Mouse (Mus musculus) embryonic facial prominence, embryonic 13.5 days (tissue): ENCODE data around the gene Rps29. TPM values are rescaled to one million over a fixed set of nuclear protein-coding genes. Genes with fewer than 3 reads are reported as not detected.
A peak's percentile ranks its signal among the peaks of the same experiment; 100 is the strongest.

Experiments used
- ATAC-seq: fragments of 200-750 bp; cut with Nextera tagmentation; 2 replicates; pipeline ENCODE4 v1.8.0; 2017; ENCODE audit warnings: low read depth; ENCODE audit not compliant: insufficient number of reproducible peaks, insufficient read depth, low FRiP score, low TSS enrichment
- H3K27ac ChIP-seq: fragments of 300-500 bp; sonication (generic); 2 replicates; pipeline ENCODE4 v1.5.1; 2015; ENCODE audit warnings: moderate library complexity, mild to moderate bottlenecking, inconsistent platforms
- H3K27me3 ChIP-seq: fragments of 300-500 bp; sonication (generic); 2 replicates; pipeline ENCODE4 v1.6.1; 2015; ENCODE audit warnings: mild to moderate bottlenecking, inconsistent platforms
- H3K36me3 ChIP-seq: fragments of 300-500 bp; sonication (generic); 2 replicates; pipeline ENCODE4 v1.6.1; 2015; ENCODE audit warnings: mild to moderate bottlenecking, inconsistent platforms
- H3K4me1 ChIP-seq: fragments of 300-500 bp; sonication (generic); 2 replicates; pipeline ENCODE4 v1.6.1; 2015; ENCODE audit warnings: inconsistent platforms
- H3K4me2 ChIP-seq: fragments of 300-500 bp; sonication (generic); 2 replicates; pipeline ENCODE4 v1.6.1; 2015; ENCODE audit warnings: moderate library complexity, mild to moderate bottlenecking, inconsistent platforms
- H3K4me3 ChIP-seq: fragments of 300-500 bp; sonication (generic); 2 replicates; pipeline ENCODE4 v1.5.1; 2015; ENCODE audit warnings: mild to moderate bottlenecking, inconsistent platforms
- H3K9ac ChIP-seq: fragments of 300-500 bp; sonication (generic); 2 replicates; pipeline ENCODE4 v1.6.1; 2015; ENCODE audit warnings: mild to moderate bottlenecking, inconsistent platforms
- H3K9me3 ChIP-seq: fragments of 300-500 bp; sonication (generic); 2 replicates; pipeline ENCODE4 v1.6.1; 2016; ENCODE audit warnings: inconsistent platforms
- WGBS: fragments of 180-500 bp; shearing (Covaris S2); methylation state at CpG from one replicate; pipeline ENCODE4 v1.1.7; 2015; ENCODE audit warnings: mixed read lengths; 5-methylcytosine and 5-hydroxymethylcytosine counted together
- polyA plus RNA-seq: library from polyadenylated mRNA; unstranded; fragments of >200 nt; fragmentation: Nextera tagmentation; extraction: Ambion mirVana; gene quantifications from 2 replicates; pipeline ENCODE4 v1.2.1, GENCODE M21; 2015

Gene Rps29
- polyA plus RNA-seq, 1 experiment from 2014 or later: 2,108 TPM

DNA sequence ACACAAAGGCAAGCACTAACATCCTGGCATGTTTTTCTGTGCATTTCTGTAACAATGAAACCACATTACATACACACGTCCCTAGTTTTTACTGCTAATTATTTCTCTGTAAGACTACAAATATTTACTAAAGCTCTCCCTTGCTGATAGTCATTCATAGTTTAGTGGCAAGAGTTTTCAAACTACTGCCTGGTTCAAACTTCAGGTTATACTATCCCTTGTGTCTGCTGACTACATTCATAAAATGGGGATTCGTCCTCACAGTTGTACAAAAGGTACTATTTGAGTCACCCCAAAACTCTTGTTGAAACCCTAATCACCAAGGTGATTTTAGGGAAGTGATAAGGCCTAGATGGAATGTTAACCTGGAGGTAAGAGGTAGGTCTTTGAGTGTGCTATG, 3.1 kb downstream of the Rps29 start:
- no peak for ATAC-seq

DNA sequence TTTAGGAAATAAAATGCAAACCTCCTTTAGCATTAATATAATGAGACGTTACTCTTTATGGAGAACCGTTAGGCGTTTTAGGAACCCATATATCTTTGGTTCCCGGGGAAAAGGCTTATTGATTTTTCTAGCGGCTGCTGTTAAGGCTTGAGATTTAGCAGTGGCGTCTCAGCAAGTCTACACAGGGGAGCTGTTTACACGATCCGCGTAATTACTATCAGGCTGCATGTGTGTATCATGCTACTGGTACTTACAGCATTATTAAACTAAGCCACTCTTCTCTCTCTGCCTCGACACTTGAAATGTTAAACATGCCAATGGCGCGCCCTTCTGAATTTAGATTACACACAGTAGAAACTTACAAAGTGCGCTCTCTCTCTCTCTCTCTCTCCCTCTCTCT, 8.9 kb downstream of the Rps29 start:
- H3K9me3 ChIP-seq: no peaks in the 10 kb centered on the region
- no peaks in the 10 kb centered on the region for H3K27me3 ChIP-seq
- no peak overlapping the region for H3K4me2 ChIP-seq
- no peaks in the 10 kb centered on the region for H3K36me3 ChIP-seq
- no peak overlapping the region for H3K4me3 ChIP-seq
- 84% methylated on average over 13 of the region's 13 CpGs for WGBS
- H3K4me1 ChIP-seq: no peaks in the 10 kb centered on the region
- no peak for ATAC-seq
- H3K27ac ChIP-seq: no peak overlapping the region
- no peak overlapping the region for H3K9ac ChIP-seq

More for the DNA sequence above, 3.1 kb downstream of the Rps29 start:
- no peaks in the 10 kb centered on the region for H3K27me3 ChIP-seq
- H3K4me2 ChIP-seq: no peak overlapping the region
- peaks cover 20% of the 10 kb centered on the region for H3K36me3 ChIP-seq
- H3K4me1 ChIP-seq: peaks cover 4% of the 10 kb centered on the region
- H3K9ac ChIP-seq: no peak overlapping the region
- no peak overlapping the region for H3K4me3 ChIP-seq
- 80% methylated on average over 2 of the region's 2 CpGs for WGBS
- no peak overlapping the region for H3K27ac ChIP-seq
- H3K9me3 ChIP-seq: no peaks in the 10 kb centered on the region

DNA sequence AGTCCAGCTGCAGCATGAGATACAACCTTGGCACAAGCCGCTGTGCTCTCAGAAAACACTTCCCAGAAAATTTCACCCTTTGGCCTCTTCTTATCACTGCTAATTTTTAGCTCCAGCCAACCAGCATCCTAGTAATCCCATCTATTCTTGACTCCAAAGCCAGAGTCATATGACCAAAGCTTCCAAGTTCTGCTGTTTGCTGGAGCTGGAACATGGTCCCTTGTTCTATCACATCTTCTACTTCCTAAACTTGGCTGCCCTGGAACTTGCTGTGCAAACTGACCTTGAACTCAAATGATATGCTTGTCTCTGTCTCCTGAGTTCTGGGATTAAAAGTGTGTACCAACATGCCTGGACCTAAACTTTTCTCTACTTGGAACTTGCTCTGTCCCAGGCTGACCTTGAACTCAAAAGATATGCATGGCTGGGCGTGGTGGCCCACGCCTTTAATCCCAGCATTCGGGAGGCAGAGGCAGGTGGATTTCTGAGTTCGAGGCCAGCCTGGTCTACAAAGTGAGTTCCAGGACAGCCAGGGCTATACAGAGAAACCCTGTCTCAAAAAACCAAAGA, 11.7 kb downstream of the Rps29 start:
- Histone ChIP-seq H3K27ac (no peak overlapping the region), H3K9ac (no peak overlapping the region), H3K4me2 (no peak overlapping the region), H3K36me3 (no peaks in the 10 kb centered on the region), H3K4me1 (no peaks in the 10 kb centered on the region), H3K27me3 (no peaks in the 10 kb centered on the region), H3K4me3 (no peak overlapping the region), H3K9me3 (no peaks in the 10 kb centered on the region)
- no peak for ATAC-seq
- WGBS: 93% methylated on average over 5 of the region's 5 CpGs

DNA sequence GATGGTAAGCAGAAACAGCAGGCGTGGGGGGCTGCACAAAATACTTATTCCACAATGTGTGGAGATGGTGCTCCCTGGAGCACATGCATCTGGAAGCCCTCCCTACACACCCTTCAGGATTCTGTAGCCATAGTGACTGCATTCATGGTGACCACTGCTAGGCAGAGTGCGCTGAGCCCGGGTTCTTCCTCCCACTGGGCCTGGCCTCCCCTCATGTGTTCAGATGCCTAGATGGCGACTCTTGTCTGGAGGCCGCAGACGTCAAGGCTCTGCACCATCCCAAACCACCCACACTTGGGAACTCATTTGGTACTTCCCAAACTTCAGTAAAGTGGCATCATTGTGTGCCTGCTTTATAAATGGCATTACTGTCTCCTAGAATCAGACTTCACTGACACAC, 15.5 kb downstream of the Rps29 start:
- no peak overlapping the region for H3K4me3 ChIP-seq
- no peak for ATAC-seq
- H3K36me3 ChIP-seq: no peaks in the 10 kb centered on the region
- WGBS: 74% methylated on average over 6 of the region's 6 CpGs
- H3K9me3 ChIP-seq: no peaks in the 10 kb centered on the region
- no peaks in the 10 kb centered on the region for H3K4me1 ChIP-seq
- H3K9ac ChIP-seq: no peak overlapping the region
- H3K27ac ChIP-seq: no peak overlapping the region
- H3K27me3 ChIP-seq: no peaks in the 10 kb centered on the region
- no peak overlapping the region for H3K4me2 ChIP-seq

DNA sequence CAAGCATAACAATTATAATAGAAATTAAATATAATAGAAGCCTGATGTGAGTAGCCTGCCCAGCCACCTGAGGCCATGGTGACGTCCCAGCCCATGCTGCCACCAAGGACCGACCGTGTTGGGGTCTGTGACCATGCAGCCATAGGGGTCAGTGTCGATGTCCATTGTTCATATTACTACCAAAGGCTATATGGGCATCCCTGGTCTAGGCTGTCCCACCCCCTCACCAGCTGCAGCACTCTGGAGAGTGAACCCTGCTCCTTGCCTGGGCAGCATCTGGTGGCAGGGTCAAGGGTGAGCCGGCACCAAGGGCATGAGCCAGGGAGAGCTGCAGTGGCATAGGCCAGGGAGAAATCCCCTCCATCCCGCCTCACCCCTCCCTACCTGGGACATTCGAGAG, 19.1 kb downstream of the Rps29 start:
- H3K36me3 ChIP-seq: no peaks in the 10 kb centered on the region
- no peaks in the 10 kb centered on the region for H3K27me3 ChIP-seq
- H3K4me1 ChIP-seq: no peaks in the 10 kb centered on the region
- no peak overlapping the region for H3K9ac ChIP-seq
- no peak overlapping the region for H3K4me3 ChIP-seq
- H3K9me3 ChIP-seq: no peaks in the 10 kb centered on the region
- H3K27ac ChIP-seq: no peak overlapping the region
- WGBS: 85% methylated on average over 7 of the region's 7 CpGs
- no peak for ATAC-seq
- no peak overlapping the region for H3K4me2 ChIP-seq

DNA sequence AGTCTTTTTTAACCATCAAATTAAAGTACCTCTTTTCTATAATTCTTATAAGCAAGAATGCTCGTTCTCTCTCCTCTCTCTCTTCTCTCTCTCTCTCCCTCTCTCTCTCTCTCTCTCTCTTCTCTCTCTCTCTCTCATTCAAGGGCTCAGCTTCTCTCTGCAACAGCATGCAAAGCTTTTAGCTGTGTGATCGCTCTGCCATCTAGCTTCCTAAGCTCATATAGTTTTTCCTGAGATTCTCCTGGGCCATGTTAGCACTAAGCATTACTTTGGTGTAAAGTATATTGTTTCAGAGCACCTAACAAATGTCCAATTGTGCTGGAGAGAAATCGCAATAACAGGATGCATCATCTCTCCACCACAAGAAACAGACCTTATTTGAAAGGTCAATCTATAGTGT, 19.8 kb downstream of the Rps29 start:
- Histone ChIP-seq H3K9ac (no peak overlapping the region), H3K27me3 (no peaks in the 10 kb centered on the region), H3K4me1 (no peaks in the 10 kb centered on the region), H3K4me3 (no peak overlapping the region), H3K4me2 (no peak overlapping the region), H3K27ac (no peak overlapping the region), H3K36me3 (no peaks in the 10 kb centered on the region), H3K9me3 (no peaks in the 10 kb centered on the region)
- ATAC-seq: no peak
- 92% methylated on average over 3 of the region's 3 CpGs for WGBS

DNA sequence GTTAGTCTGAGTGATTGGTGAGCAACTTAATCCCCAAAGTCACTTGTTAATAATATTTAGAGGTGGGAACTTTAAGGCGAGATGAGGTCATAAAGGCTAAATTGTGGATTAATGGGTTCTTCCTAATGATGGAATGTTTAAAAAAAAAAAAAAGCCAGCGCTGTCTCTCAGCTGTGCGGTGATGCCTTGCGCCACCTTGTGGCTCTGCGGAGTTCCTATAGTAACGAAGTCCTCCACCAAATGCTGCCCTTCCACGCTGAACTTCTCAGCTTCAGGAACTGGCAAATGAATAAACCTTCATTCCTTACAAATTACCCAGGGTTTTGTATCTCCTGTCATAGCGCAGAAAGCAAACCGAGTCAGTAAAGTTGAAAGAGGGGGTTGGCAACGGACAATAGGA, 27.0 kb downstream of the Rps29 start:
- Histone ChIP-seq H3K27me3 (no peaks in the 10 kb centered on the region), H3K4me1 (no peaks in the 10 kb centered on the region), H3K9me3 (no peaks in the 10 kb centered on the region), H3K27ac (no peak overlapping the region), H3K9ac (no peak overlapping the region), H3K4me2 (no peak overlapping the region), H3K4me3 (no peak overlapping the region), H3K36me3 (no peaks in the 10 kb centered on the region)
- WGBS: 8% methylated on average over 10 of the region's 10 CpGs
- no peak for ATAC-seq

DNA sequence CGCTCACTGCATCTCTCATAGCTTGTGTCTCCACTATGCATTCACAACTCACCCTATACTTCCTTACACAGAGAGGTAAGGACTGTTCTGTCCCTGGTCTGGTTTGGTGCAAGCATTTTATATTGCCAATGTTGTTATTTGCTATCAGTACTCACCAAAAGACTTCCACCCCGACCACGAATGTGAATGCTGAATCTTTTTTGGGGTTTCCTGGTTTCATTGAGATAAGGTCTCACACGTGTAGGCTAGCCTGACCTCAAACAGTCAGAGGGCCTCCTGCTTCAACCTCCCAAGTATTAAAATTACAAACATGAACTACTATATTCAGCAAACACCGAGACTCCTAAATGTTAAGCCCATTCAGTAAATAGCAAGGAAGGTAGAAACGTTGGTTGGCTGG, 27.7 kb downstream of the Rps29 start:
- Histone ChIP-seq H3K9ac (no peak overlapping the region), H3K4me1 (no peaks in the 10 kb centered on the region), H3K4me2 (no peak overlapping the region), H3K4me3 (no peak overlapping the region), H3K36me3 (no peaks in the 10 kb centered on the region), H3K27me3 (no peaks in the 10 kb centered on the region), H3K9me3 (no peaks in the 10 kb centered on the region), H3K27ac (no peak overlapping the region)
- no peak for ATAC-seq
- 83% methylated on average over 6 of the region's 6 CpGs for WGBS

DNA sequence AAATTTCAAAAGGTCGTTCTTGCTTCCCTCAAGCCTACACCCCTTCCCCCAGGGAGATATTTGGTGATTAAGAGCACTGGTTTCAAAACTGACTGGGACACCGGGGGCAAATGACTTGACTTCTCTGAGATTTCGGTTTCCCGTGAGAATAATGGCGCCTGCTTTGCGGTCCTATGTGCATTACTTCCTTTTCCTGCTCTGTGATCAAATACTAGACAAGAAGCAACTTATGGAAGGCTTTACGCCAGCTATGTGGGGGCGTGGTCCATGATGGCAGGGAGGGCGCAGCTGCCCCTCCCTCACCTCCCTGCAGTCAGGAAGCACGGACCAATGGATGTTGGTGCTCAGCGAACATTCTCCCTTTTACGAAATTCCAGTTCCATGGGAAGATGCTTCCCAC, 28.5 kb downstream of the Rps29 start:
- 72% methylated on average over 12 of the region's 12 CpGs for WGBS
- H3K36me3 ChIP-seq: no peaks in the 10 kb centered on the region
- no peak overlapping the region for H3K4me3 ChIP-seq

DNA sequence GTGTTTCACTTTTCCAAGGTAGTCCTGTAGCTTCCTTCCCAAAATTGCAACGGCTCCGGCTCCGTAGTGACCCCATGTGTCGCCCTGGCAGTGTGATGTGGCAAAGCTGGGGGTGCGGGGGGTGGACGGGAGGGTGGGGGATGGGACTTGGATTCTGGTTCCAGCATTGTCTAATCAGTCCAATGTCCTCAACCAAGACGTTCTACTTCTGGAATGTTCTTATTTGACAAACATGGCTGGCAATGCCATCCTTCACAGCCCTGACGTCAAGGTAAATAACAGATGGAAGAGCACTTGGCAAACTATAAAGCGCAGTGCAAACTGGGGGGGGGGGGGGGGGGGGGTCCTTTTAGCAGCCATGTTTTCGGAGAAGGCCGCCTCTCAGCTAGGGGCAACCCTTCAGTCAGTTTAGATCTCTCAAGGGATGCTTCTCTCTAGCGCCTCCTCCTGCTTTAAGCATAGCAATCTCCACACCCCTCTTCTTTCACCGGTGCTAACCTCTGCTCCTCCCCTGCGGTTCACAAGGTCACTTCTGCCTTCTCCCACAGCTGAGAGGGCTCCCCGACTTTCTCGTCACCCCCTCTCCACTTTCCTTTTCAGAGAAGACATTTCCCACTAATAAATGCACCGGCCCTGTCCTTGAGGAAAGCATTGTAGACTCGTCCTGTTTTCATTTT, 29.2 kb downstream of the Rps29 start:
- no peak overlapping the region for H3K9ac ChIP-seq
- 0 out of 2 replicates have a peak, but pooled peaks have one; percentile 15 for ATAC-seq
- no peak overlapping the region for H3K27ac ChIP-seq
- H3K36me3 ChIP-seq: no peaks in the 10 kb centered on the region
- H3K4me3 ChIP-seq: no peak overlapping the region
- H3K4me1 ChIP-seq: no peaks in the 10 kb centered on the region
- no peaks in the 10 kb centered on the region for H3K9me3 ChIP-seq
- H3K27me3 ChIP-seq: no peaks in the 10 kb centered on the region
- H3K4me2 ChIP-seq: peak overlapping the region; percentile 31
- WGBS: 47% methylated on average over 18 of the region's 18 CpGs

More for the DNA sequence above, 28.5 kb downstream of the Rps29 start:
- Histone ChIP-seq H3K4me2 (peak overlapping the region; percentile 31), H3K4me1 (no peaks in the 10 kb centered on the region), H3K9me3 (no peaks in the 10 kb centered on the region), H3K9ac (no peak overlapping the region), H3K27ac (no peak overlapping the region), H3K27me3 (no peaks in the 10 kb centered on the region)
- ATAC-seq: no peak

DNA sequence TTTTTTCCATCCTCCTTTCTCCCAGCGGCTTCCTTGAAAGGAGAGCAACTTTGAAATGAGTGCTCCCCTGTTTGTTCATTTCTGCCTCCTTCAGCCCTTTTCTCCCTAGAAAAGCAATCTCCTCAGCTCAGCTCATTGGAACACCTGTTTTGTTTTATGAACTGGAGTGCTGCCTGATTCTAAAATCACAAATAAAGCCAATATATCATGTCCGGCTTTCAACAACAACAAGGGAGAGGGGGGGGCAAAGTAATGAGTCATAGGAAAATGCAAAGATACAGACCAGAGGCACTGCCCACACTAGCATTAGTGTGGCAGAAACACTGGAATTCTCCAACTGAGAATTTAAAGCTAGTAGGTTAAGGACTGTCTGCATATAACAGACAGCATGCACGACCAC, 31.4 kb downstream of the Rps29 start:
- no peaks in the 10 kb centered on the region for H3K4me1 ChIP-seq

DNA sequence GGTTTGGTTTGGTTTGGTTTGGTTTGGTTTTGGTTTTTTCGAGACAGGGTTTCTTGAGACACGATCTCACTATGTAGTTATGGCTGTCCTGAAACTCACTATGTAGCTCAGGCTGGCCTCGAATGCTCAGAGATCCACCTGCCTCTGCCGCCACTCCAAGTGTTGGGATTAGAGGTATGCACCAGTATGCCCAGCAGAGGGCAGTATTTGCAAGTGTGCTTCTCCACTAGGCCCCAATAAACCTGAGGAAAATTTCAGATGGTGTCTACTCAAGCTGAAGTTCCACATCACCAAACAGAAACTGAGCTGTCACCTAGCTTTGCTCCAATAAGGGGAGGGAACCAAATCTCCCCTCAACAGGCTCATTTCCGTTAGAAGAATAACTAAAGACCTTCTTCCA, 31.8 kb downstream of the Rps29 start:
- no peak overlapping the region for H3K27ac ChIP-seq
- H3K4me1 ChIP-seq: no peaks in the 10 kb centered on the region
- H3K4me3 ChIP-seq: no peak overlapping the region
- H3K36me3 ChIP-seq: no peaks in the 10 kb centered on the region
- H3K9me3 ChIP-seq: no peaks in the 10 kb centered on the region
- 88% methylated on average over 5 of the region's 5 CpGs for WGBS
- H3K9ac ChIP-seq: no peak overlapping the region
- ATAC-seq: no peak
- H3K4me2 ChIP-seq: no peak overlapping the region
- H3K27me3 ChIP-seq: no peaks in the 10 kb centered on the region

More for the DNA sequence above, 31.4 kb downstream of the Rps29 start:
- Histone ChIP-seq H3K4me2 (no peak overlapping the region), H3K9me3 (no peaks in the 10 kb centered on the region), H3K27ac (no peak overlapping the region), H3K27me3 (no peaks in the 10 kb centered on the region), H3K9ac (no peak overlapping the region), H3K36me3 (no peaks in the 10 kb centered on the region), H3K4me3 (no peak overlapping the region)
- ATAC-seq: no peak
- 68% methylated on average over 3 of the region's 3 CpGs for whole genome bisulfite sequencing
